8 mouse cellular contexts compared by ENCODE assay signal in the genomic region with DNA sequence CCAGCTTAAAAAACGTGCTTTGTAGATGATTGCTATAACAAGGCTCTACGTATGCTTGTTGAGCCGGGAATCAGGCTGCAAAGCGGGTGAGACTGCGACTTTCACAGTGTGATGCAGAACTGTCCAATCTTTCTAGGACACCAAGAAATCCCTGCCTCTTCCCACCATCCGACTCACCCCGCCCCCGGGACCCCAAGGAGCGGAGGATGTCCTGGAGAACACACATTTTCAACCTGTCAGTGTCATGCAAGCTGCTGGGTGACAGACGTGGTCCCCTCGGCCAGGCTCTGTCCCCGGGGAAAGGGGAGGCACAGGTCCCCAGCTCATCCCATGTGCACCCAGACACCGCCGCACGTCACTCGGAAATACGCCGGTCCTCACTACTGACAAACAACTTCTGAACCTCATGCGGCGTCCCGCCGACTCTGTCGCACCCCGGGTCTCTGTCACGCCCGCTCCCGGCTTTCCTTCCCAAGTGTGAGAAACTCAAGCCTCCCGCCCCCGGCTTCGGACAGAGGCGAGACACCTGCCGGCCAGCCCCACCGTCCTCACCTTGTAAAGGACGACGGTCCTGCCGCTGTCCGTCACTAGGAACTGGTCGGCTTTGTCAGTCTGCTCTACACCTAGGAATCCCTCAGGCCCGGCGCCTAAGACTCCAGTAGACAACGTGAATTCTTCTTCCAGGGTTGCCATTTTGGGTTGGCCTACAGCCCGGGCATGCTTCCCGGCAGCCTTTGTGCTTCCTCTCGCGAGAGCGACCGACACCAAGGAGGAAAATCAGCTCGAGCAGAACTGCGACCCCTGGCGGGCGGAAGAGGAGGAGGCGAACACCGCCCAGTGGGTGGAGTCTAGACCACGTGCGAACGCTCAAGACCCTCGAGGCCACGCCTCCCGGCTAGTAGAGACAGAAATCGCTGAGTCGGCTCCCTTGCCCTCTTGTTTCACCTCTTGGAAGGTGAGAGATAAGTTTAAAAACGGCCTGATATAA. TPM values are rescaled to one million over a fixed set of nuclear protein-coding genes. Genes with fewer than 3 reads are reported as not detected.
A peak's percentile ranks its signal among the peaks of the same experiment; 100 is the strongest.
DNase-seq lines count a peak whose midpoint lies in the region; ATAC-seq lines count a peak whose summit lies in the region.

A gene (minus strand): TSS at position 817 of the 988 bp plus-strand sequence.

- H3K4me2 ChIP-seq in hindbrain, embryonic 15.5 days: peak within 1 kb of the TSS; percentile 87

- no peaks in the 10 kb centered on the region for H3K27me3 ChIP-seq in hindbrain, embryonic 15.5 days

- peaks cover 15% of the 10 kb centered on the region for H3K4me1 ChIP-seq in hindbrain, embryonic 15.5 days (replicated peaks)

- peak; percentile 98 for DNase-seq in T-cell, adult 2 months (ENCODE audit: low spot score)
- peak; percentile 99 for DNase-seq in cerebellum, postnatal 36 days
- peak; percentile 98 to 100 for DNase-seq in frontal cortex, postnatal 36 days (ENCODE audit: low spot score in 2 of 2)
- DNase-seq in left cerebral cortex, adult 11 months (ENCODE audit: low spot score): peak; percentile 97
- peak; percentile 98 to 99 for DNase-seq in lung, postnatal 4 days
- peak; percentile 97 for DNase-seq in retina, postnatal 7 days (ENCODE audit: low read depth, low spot score)
- DNase-seq in urinary bladder, adult 2 months (ENCODE audit: low spot score): peak; percentile 93

- peak within 1 kb of the TSS; percentile 77 for H3K9ac ChIP-seq in hindbrain, embryonic 15.5 days

- peak within 1 kb of the TSS; percentile 84 for H3K27ac ChIP-seq in hindbrain, embryonic 15.5 days (replicated peaks)

- H3K4me3 ChIP-seq in hindbrain, embryonic 15.5 days: peak within 1 kb of the TSS; percentile 79

- H3K9me3 ChIP-seq in hindbrain, embryonic 15.5 days: no peaks in the 10 kb centered on the region

- under 1% methylated on average over 62 of the region's 62 CpGs for WGBS in hindbrain, embryonic 15.5 days

- peak; percentile 99 for ATAC-seq in hindbrain, embryonic 15.5 days (ENCODE audit: low FRiP score, low read depth)

- H3K36me3 ChIP-seq in hindbrain, embryonic 15.5 days: peaks cover 23% of the 10 kb centered on the region

RNA-seq across cellular contexts. Expression of the gene that starts here (rescaled TPM):
- 46.0 and 46.1 TPM in 2 replicates for polyA plus RNA-seq in hindbrain, embryonic 15.5 days (2015; fragmentation: Nextera tagmentation; extraction: Ambion mirVana)
- 17.0 and 19.5 TPM in 2 replicates for polyA plus RNA-seq in urinary bladder, adult 2 months (2012; rRNA removed)

Comparison
In these comparisons a context has a peak if more than half of its experiments do, and no peak if none do; other contexts are left out.
1. Peak in every context shown above with its lines: DNase-seq, ATAC-seq, H3K4me3 ChIP-seq and H3K27ac ChIP-seq.